Mouse (Mus musculus): Measurements from ENCODE around the gene Naaladl1.

DNA sequence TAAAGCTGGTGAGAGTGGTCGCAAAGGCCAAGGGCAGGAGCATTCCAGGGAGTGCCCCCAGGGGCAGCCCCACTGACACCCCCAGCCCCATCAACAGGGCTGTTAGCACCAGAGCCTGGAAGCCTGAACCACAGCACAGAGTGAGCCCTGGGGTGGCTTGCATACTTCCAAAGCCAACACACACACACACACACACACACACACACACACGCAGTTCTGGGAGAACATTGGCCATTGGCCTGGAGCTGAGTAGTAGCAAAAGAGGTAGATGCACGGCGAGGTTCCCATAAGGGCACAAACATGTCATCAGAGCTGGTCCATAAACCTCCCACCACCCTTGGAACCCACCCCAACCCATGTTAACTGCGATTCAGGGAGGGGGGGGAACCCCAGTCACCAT is 39.0 kb upstream of the Naaladl1 start:
- TF ChIP-seq CTCF (IDR thresholded peaks at IDR 0.05 in 2 of 3, conservative IDR thresholded peaks at IDR 0.05 in 1 of 3; ENCODE audit: control insufficient read depth in 1 of 3, insufficient read depth in 1 of 3, low read depth in 2 of 3, low read length in 3 of 3, poor library complexity in 1 of 3, severe bottlenecking in 1 of 3) = no peak
- no peak for TF ChIP-seq ZMIZ1 (IDR thresholded peaks at IDR 0.05; ENCODE audit: low read depth, low read length)
- TF ChIP-seq POLR2A (IDR thresholded peaks at IDR 0.05; ENCODE audit: control insufficient read depth in 1 of 2, insufficient read depth in 1 of 2, low read depth in 1 of 2, low read length in 2 of 2, poor library complexity in 1 of 2) = no peak
- TF ChIP-seq TCF12 (IDR thresholded peaks at IDR 0.05; ENCODE audit: low read depth, low read length) = no peak
- no peak for TF ChIP-seq ZC3H11A (IDR thresholded peaks at IDR 0.05; ENCODE audit: low read depth, low read length)
- TF ChIP-seq GABPA (IDR thresholded peaks at IDR 0.05; ENCODE audit: low read depth, low read length) = no peak
